Mouse (Mus musculus): ENCODE results near the gene Phyhipl. TPM values are rescaled to one million over a fixed set of nuclear protein-coding genes. Genes with fewer than 3 reads are reported as not detected.

Phyhipl gene
- polyA plus RNA-seq, 2 experiments, result 1.4 to 1.5 TPM

- DNase-seq (ENCODE audit: low spot score), result peak; percentile 74
- Histone ChIP-seq H3K27me3 (ENCODE audit: control insufficient read depth, insufficient read depth, low read length) (no peaks in the 10 kb centered on the region), H3K4me2 (replicated peaks; ENCODE audit: low read depth, low read length, severe bottlenecking) (no peak overlapping the region), H3K4me1 (ENCODE audit: control insufficient read depth, insufficient read depth, low read length) (no peaks in the 10 kb centered on the region), H3K9me3 (ENCODE audit: control insufficient read depth, low read length) (no peaks in the 10 kb centered on the region), H3K4me3 (replicated peaks; ENCODE audit: low read length) (no peak overlapping the region), H3K36me3 (ENCODE audit: control insufficient read depth, insufficient read depth, low read length) (peaks cover 6% of the 10 kb centered on the region; the same call in 1 of the 2 replicates), H3K9ac (ENCODE audit: low read depth, low read length, severe bottlenecking) (no peak overlapping the region), H3K27ac (replicated peaks; ENCODE audit: low read depth, low read length) (no peak overlapping the region)
- ATAC-seq (ENCODE audit: low FRiP score, low read depth), result no peak
- 85% methylated on average over 9 of the region's 9 CpGs for WGBS
- TF ChIP-seq POLR2A (IDR thresholded peaks at IDR 0.05; ENCODE audit: borderline replicate concordance, extremely low read depth, insufficient read depth, insufficient read length), result no peak
Measured at GRCm38 (mm10) chr10:70540456-70541195, 115.1 kb downstream of the Phyhipl start.

- no peak for ATAC-seq (ENCODE audit: low FRiP score, low read depth)
- Histone ChIP-seq H3K4me3 (replicated peaks; ENCODE audit: low read length) (no peak overlapping the region), H3K36me3 (ENCODE audit: control insufficient read depth, insufficient read depth, low read length) (0 out of 2 replicates have a peak, but pooled peaks cover 6% of the 10 kb centered on the region), H3K4me2 (replicated peaks; ENCODE audit: low read depth, low read length, severe bottlenecking) (no peak overlapping the region), H3K27me3 (ENCODE audit: control insufficient read depth, insufficient read depth, low read length) (no peaks in the 10 kb centered on the region), H3K9ac (ENCODE audit: low read depth, low read length, severe bottlenecking) (no peak overlapping the region), H3K4me1 (ENCODE audit: control insufficient read depth, insufficient read depth, low read length) (no peaks in the 10 kb centered on the region), H3K9me3 (ENCODE audit: control insufficient read depth, low read length) (no peaks in the 10 kb centered on the region), H3K27ac (replicated peaks; ENCODE audit: low read depth, low read length) (no peak overlapping the region)
- 93% methylated on average over 9 of the region's 9 CpGs for WGBS
- no peak for TF ChIP-seq POLR2A (IDR thresholded peaks at IDR 0.05; ENCODE audit: borderline replicate concordance, extremely low read depth, insufficient read depth, insufficient read length)
- no peak for DNase-seq (ENCODE audit: low spot score)
Measured at GRCm38 (mm10) chr10:70539251-70539650, 116.5 kb downstream of the Phyhipl start.

- Histone ChIP-seq H3K27ac (replicated peaks; ENCODE audit: low read depth, low read length) (no peak overlapping the region), H3K27me3 (ENCODE audit: control insufficient read depth, insufficient read depth, low read length) (no peaks in the 10 kb centered on the region), H3K4me1 (ENCODE audit: control insufficient read depth, insufficient read depth, low read length) (no peaks in the 10 kb centered on the region), H3K9me3 (ENCODE audit: control insufficient read depth, low read length) (no peaks in the 10 kb centered on the region), H3K4me2 (replicated peaks; ENCODE audit: low read depth, low read length, severe bottlenecking) (no peak overlapping the region), H3K4me3 (replicated peaks; ENCODE audit: low read length) (no peak overlapping the region), H3K36me3 (ENCODE audit: control insufficient read depth, insufficient read depth, low read length) (0 out of 2 replicates have a peak, but pooled peaks cover 6% of the 10 kb centered on the region), H3K9ac (ENCODE audit: low read depth, low read length, severe bottlenecking) (no peak overlapping the region)
- TF ChIP-seq POLR2A (IDR thresholded peaks at IDR 0.05; ENCODE audit: borderline replicate concordance, extremely low read depth, insufficient read depth, insufficient read length), result no peak
- ATAC-seq (ENCODE audit: low FRiP score, low read depth), result no peak
- 88% methylated on average over 10 of the region's 10 CpGs for WGBS
- no peak for DNase-seq (ENCODE audit: low spot score)
Measured at GRCm38 (mm10) chr10:70537694-70538093, 118.1 kb downstream of the Phyhipl start.

GRCm38 (mm10) chr10:70535401-70535800 lies 120.4 kb downstream of the Phyhipl start:
- WGBS, result 87% methylated on average over 12 of the region's 12 CpGs
- no peak for ATAC-seq (ENCODE audit: low FRiP score, low read depth)
- Histone ChIP-seq H3K27me3 (ENCODE audit: control insufficient read depth, insufficient read depth, low read length) (no peaks in the 10 kb centered on the region), H3K4me2 (replicated peaks; ENCODE audit: low read depth, low read length, severe bottlenecking) (no peak overlapping the region), H3K4me3 (replicated peaks; ENCODE audit: low read length) (no peak overlapping the region), H3K27ac (replicated peaks; ENCODE audit: low read depth, low read length) (no peak overlapping the region), H3K36me3 (ENCODE audit: control insufficient read depth, insufficient read depth, low read length) (0 out of 2 replicates have a peak, but pooled peaks cover 6% of the 10 kb centered on the region), H3K9ac (ENCODE audit: low read depth, low read length, severe bottlenecking) (no peak overlapping the region), H3K4me1 (ENCODE audit: control insufficient read depth, insufficient read depth, low read length) (no peaks in the 10 kb centered on the region), H3K9me3 (ENCODE audit: control insufficient read depth, low read length) (no peaks in the 10 kb centered on the region)
- TF ChIP-seq POLR2A (IDR thresholded peaks at IDR 0.05; ENCODE audit: borderline replicate concordance, extremely low read depth, insufficient read depth, insufficient read length), result no peak
- DNase-seq (ENCODE audit: low spot score), result no peak

GRCm38 (mm10) chr10:70534571-70534970 lies 121.2 kb downstream of the Phyhipl start:
- Histone ChIP-seq H3K9me3 (ENCODE audit: control insufficient read depth, low read length) (no peaks in the 10 kb centered on the region), H3K4me2 (replicated peaks; ENCODE audit: low read depth, low read length, severe bottlenecking) (no peak overlapping the region), H3K27ac (replicated peaks; ENCODE audit: low read depth, low read length) (no peak overlapping the region), H3K9ac (ENCODE audit: low read depth, low read length, severe bottlenecking) (no peak overlapping the region), H3K27me3 (ENCODE audit: control insufficient read depth, insufficient read depth, low read length) (no peaks in the 10 kb centered on the region), H3K4me1 (ENCODE audit: control insufficient read depth, insufficient read depth, low read length) (no peaks in the 10 kb centered on the region), H3K4me3 (replicated peaks; ENCODE audit: low read length) (no peak overlapping the region), H3K36me3 (ENCODE audit: control insufficient read depth, insufficient read depth, low read length) (0 out of 2 replicates have a peak, but pooled peaks cover 6% of the 10 kb centered on the region)
- WGBS, result 97% methylated on average over 10 of the region's 10 CpGs
- no peak for TF ChIP-seq POLR2A (IDR thresholded peaks at IDR 0.05; ENCODE audit: borderline replicate concordance, extremely low read depth, insufficient read depth, insufficient read length)
- ATAC-seq (ENCODE audit: low FRiP score, low read depth) (no peak), DNase-seq (ENCODE audit: low spot score) (no peak)

All from limb, embryonic 14.5 days (tissue).